Mouse (Mus musculus): ENCODE measurements around the gene Pou4f1.

Gene Pou4f1

GRCm38 (mm10) chr14:104456976-104457375 lies 10.8 kb downstream of the Pou4f1 start:
- DNase-seq (ENCODE audit: inconsistent ontology term), result no peak

GRCm38 (mm10) chr14:104453824-104454223 lies 14.0 kb downstream of the Pou4f1 start:
- no peak for DNase-seq (ENCODE audit: inconsistent ontology term)

- no peak for DNase-seq (ENCODE audit: inconsistent ontology term)
Observed at GRCm38 (mm10) chr14:104434293-104434692, 33.5 kb downstream of the Pou4f1 start.

GRCm38 (mm10) chr14:104430819-104431218 lies 37.0 kb downstream of the Pou4f1 start:
- peak; percentile 16 for DNase-seq (ENCODE audit: inconsistent ontology term)

- no peak for DNase-seq (ENCODE audit: inconsistent ontology term)
Observed at GRCm38 (mm10) chr14:104423688-104424470, 43.9 kb downstream of the Pou4f1 start.
